Mouse (Mus musculus) frontal cortex, postnatal 14 days (tissue): ENCODE measurements at regions not wholly inside any gene's neighbourhood (a gene's known extent, or its start where the extent isn't known, plus 50 kb on each side); places are given as distances from the start of the nearest gene placed in this dataset.

ENCODE experiments used
- DNase-seq, 2 experiments: peaks; one replicate each; pipeline ENCODE4 v3.0.0; 2022; ENCODE audit warnings: low spot score in 2 of 2

DNA sequence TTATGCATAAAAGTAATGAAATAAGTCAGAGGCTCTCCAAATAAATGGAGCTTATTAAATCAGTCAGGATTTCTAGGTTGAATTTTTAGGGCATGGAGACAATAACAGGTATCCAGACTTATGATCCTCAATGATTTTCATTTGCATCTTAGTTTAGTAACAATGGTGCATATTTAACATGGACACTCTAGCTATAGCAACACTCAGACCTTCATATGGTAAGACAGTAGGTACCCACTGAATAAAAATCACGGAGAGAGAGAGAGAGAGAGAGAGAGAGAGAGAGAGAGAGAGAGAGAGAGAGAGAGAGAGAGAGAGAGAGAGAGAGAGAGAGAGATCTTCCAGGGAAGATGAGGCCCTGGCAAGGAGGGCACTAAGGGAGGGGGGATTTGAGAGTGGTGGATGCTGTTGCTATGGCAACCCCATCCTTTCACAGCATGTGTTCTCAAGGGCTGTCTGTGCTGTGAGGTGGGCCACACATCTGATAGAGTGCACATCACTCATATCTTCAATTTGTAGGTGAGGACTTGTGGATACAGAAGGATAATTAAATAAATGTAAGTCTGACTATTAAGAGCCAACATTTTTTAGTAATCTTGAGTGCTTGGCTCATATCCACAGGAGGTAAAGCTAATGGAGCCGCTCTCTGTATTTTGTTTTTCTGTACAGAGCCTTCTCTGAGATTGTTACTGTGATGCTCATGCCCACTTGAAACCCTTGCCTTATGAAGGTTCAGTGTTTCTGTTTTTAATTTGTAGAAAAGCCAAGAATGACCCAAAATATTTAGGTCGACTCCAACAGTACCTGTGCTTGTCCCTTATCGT, 227.7 kb downstream of the Otor start:
- DNase-seq: peak in 1 of 2 experiments; percentile 23

GRCm38 (mm10) chr2:143306571-143306925, 228.3 kb downstream of the Otor start:
- no peak for DNase-seq

GRCm38 (mm10) chr2:143325486-143325885, 220.5 kb upstream of the Pcsk2 start:
- DNase-seq: no peak

GRCm38 (mm10) chr2:143332071-143332470, 213.9 kb upstream of the Pcsk2 start:
- DNase-seq: no peak

DNA sequence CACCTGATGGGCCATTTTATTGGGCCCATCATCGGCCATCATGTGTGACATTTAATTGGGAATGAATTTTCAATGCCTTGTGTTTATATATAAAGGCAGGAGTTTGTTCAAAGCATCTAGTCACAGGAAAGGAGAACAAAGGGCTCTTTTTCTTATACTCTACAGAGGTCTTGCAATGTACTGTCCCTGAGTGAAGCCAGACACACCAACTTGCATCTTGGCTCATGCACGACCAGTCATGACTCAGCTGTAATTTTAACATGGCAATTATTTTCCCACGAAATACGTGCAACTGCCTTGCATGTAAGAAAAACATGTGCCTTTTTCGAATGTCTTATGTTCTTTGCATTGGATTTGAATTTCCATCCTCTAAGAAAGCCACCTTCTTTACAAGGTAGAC, 205.6 kb upstream of the Pcsk2 start:
- no peak for DNase-seq

GRCm38 (mm10) chr2:143364193-143364592, 181.8 kb upstream of the Pcsk2 start:
- DNase-seq: no peak

DNA sequence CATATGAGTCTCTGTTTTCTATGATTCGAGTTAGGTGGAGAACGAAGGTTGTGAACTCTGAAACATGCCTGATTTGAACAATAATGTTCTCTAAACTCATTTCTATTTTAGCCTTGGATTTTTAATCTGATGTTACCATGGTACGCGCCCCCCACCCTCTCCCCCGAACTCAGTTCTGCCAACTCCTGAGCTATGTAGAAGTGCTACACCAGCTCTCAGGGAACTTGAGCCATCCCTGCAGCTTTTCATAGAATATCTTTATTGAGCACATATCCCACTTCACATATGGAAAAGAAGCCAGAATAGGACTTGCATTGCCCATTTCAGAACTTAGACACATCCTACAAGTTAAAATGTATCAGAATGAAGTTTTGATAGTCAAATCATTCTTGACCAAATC, 180.0 kb upstream of the Pcsk2 start:
- no peak for DNase-seq
